Mouse (Mus musculus): Measurements from ENCODE around the gene Cdc27. TPM values are rescaled to one million over a fixed set of nuclear protein-coding genes. Genes with fewer than 3 reads are reported as not detected.

Gene Cdc27
- 10 to 100 TPM; 54.5 to 57.3 TPM for total RNA-seq (2021)
- long read RNA-seq, experiment 1, full-length matches to known transcripts, result 6 of 12 reads
- long read RNA-seq, experiment 1, partial matches to known transcripts, result 0 of 12 reads
- long read RNA-seq, experiment 1, other reads (novel, unspliced or antisense), result 6 of 12 reads
- long read RNA-seq, experiment 2, full-length matches to known transcripts, result 12 of 22 reads
- long read RNA-seq, experiment 2, partial matches to known transcripts, result 3 of 22 reads
- long read RNA-seq, experiment 2, other reads (novel, unspliced or antisense), result 7 of 22 reads

GRCm38 (mm10) chr11:104550406-104550974, at the start of gene Cdc27, which contains the start of gene Myl4:
Gene Cdc27, minus strand, starts transcription at chr11:104550620.
Gene Myl4, plus strand, starts transcription at chr11:104550663.
- peak within 1 kb of the TSS; percentile 98 for H3K4me3 ChIP-seq
- TF ChIP-seq CTCF (conservative IDR thresholded peaks at IDR 0.05), result peak; percentile 35
- peak; percentile 99 to 100 for DNase-seq (ENCODE audit: low spot score in 2 of 2)

GRCm38 (mm10) chr11:104599265-104599945, 49.0 kb upstream of the Cdc27 start:
- Histone ChIP-seq H3K27ac (no peak overlapping the region), H3K4me3 (no peak overlapping the region)
- no peak for TF ChIP-seq CTCF (conservative IDR thresholded peaks at IDR 0.05)
- no peak for DNase-seq (ENCODE audit: low spot score in 2 of 2)

More at GRCm38 (mm10) chr11:104550406-104550974, at the start of gene Cdc27, which contains the start of gene Myl4:
- peak within 1 kb of the TSS; percentile 98 for H3K27ac ChIP-seq

GRCm38 (mm10) chr11:104596365-104596764, 45.9 kb upstream of the Cdc27 start:
- no peak for TF ChIP-seq CTCF (conservative IDR thresholded peaks at IDR 0.05)
- no peak for DNase-seq (ENCODE audit: low spot score in 2 of 2)

GRCm38 (mm10) chr11:104592066-104592835, 41.8 kb upstream of the Cdc27 start:
- no peak overlapping the region for H3K27ac ChIP-seq
- no peak for DNase-seq (ENCODE audit: low spot score in 2 of 2)

More at GRCm38 (mm10) chr11:104596365-104596764, 45.9 kb upstream of the Cdc27 start:
- H3K4me3 ChIP-seq, result no peak overlapping the region
- no peak overlapping the region for H3K27ac ChIP-seq

DNA sequence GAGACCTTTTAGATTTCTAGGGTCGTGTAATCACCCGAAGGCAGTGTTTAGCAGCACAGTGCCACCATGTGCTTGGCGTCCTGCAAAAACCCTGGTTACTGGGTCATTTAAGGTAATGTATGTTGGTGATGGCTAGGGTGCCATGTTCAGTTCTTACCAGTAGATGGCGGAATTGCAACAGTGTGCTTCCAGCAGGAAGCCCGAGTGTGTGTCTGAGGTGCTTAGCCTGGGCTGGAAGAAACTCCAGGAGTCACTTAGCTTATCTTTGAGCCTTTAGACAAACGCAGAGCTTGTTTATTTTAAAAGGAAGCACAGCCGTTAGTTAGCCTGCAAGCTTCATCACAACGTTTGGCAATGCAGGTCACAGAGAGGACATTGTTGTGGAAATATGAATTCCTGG, 39.7 kb upstream of the Cdc27 start:
- Histone ChIP-seq H3K4me3 (no peak overlapping the region), H3K27ac (no peak overlapping the region)
- peak; percentile 66 to 82 for DNase-seq (ENCODE audit: low spot score in 2 of 2)
- peak; percentile 99 for TF ChIP-seq CTCF (conservative IDR thresholded peaks at IDR 0.05)

More at GRCm38 (mm10) chr11:104592066-104592835, 41.8 kb upstream of the Cdc27 start:
- no peak overlapping the region for H3K4me3 ChIP-seq
- no peak for TF ChIP-seq CTCF (conservative IDR thresholded peaks at IDR 0.05)

DNA sequence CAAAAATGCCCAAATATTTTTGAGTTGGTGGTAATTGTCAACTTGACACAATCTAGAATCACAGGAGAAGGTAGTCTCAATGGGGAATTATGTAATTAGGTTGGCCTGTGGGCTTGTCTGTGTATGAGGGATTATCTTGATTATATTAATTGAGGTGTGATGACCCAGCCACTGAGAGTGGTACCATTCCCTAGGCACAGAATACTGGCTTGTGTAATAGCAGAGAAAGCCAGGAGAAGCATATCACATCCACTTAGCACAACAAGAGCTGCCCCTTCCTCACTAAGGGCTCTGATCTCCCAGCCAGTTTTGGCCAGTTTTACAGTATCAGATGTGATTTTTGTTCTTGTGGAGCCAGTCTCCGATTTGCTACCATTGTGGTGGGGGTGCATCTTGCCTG, 39.1 kb upstream of the Cdc27 start:
- Histone ChIP-seq H3K27ac (no peak overlapping the region), H3K4me3 (no peak overlapping the region)
- no peak for TF ChIP-seq CTCF (conservative IDR thresholded peaks at IDR 0.05)
- no peak for DNase-seq (ENCODE audit: low spot score in 2 of 2)

GRCm38 (mm10) chr11:104588513-104588912, 38.1 kb upstream of the Cdc27 start:
- no peak for TF ChIP-seq CTCF (conservative IDR thresholded peaks at IDR 0.05)
- DNase-seq (ENCODE audit: low spot score in 2 of 2), result no peak
- Histone ChIP-seq H3K4me3 (no peak overlapping the region), H3K27ac (no peak overlapping the region)

GRCm38 (mm10) chr11:104587904-104588303, 37.5 kb upstream of the Cdc27 start:
- no peak for DNase-seq (ENCODE audit: low spot score in 2 of 2)

DNA sequence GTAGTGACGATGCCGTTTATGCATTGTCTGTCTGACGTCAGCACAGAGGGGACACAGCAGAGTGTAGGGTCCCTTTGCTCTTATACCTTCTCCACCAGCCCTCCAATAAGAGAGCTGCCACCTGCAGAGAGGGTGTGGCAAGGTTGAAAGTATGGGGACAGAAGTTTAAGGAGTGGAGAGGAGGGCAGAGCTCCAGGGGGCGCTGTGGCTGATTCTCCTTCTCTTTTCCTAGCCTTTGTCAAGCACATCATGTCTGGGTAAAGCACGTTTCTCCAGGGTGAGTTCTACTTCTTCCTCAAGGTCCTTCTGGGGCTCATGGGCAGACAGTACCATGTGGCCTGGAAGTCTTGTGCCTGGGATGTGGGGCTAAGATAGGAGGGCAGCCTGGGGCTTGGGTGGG, 35.1 kb upstream of the Cdc27 start:
- H3K27ac ChIP-seq, result no peak overlapping the region
- DNase-seq (ENCODE audit: low spot score in 2 of 2), result no peak
- no peak for TF ChIP-seq CTCF (conservative IDR thresholded peaks at IDR 0.05)
- H3K4me3 ChIP-seq, result no peak overlapping the region

More at GRCm38 (mm10) chr11:104587904-104588303, 37.5 kb upstream of the Cdc27 start:
- no peak overlapping the region for H3K4me3 ChIP-seq
- no peak overlapping the region for H3K27ac ChIP-seq
- no peak for TF ChIP-seq CTCF (conservative IDR thresholded peaks at IDR 0.05)

DNA sequence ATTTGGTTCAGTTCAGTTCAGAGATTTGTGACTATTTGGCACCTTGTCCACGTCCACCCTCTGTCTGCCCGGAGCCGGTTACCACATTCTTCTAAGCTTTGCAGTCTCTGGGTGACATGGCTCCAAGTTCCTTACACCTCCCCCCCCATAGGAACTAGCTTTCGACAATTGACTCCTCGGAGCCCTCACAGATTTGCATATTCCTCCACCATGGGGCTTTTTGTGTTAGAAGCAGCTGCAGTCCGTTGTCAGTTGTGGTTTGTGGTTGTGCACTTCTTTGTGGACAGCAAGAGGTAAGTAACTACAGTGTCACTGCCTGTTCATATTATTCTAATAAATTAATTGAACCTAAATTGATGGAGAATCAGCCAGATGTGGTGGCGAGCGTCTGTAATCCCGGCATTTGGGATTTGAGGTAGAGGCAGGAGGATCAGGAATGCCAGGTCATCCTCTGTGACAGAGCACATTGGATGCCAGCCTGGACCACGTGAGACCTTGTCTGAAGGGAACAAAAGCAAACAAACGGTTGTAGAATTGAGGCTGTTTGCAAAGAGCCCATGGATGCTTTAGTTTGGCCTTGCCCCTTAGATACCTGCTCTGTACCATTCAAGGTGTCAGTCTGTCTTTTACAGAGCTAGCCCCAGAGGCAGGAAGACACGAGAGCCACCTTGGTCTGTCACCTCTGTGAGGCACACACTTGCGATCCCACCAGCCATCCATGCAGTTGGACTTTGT, 32.4 kb upstream of the Cdc27 start:
- no peak for DNase-seq (ENCODE audit: low spot score in 2 of 2)
- TF ChIP-seq CTCF (conservative IDR thresholded peaks at IDR 0.05), result no peak
- H3K27ac ChIP-seq, result no peak overlapping the region
- no peak overlapping the region for H3K4me3 ChIP-seq

DNA sequence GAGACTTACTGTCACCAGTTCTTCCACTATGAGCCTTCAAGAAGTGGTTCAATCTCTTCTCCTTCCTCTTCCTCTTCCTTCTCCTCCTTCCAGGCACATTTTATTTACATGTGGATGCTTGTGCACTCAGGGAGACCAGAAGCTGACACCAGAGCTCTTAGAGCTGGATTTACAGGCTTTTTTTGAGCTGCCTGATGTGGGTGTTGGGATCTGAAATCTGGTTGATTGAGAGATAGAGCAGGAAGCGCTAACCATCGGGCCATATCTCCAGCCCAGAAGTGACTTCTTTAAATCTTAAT, 31.8 kb upstream of the Cdc27 start:
- TF ChIP-seq CTCF (conservative IDR thresholded peaks at IDR 0.05), result no peak
- H3K27ac ChIP-seq, result no peak overlapping the region
- no peak overlapping the region for H3K4me3 ChIP-seq
- DNase-seq (ENCODE audit: low spot score in 2 of 2), result no peak

Measured in layer of hippocampus, adult 2 months (tissue).